Mouse (Mus musculus): ENCODE results near the gene Spata13. TPM values are rescaled to one million over a fixed set of nuclear protein-coding genes. Genes with fewer than 3 reads are reported as not detected.

Spata13 gene
- polyA plus RNA-seq, 1 experiment: 1.2 TPM

GRCm38 (mm10) chr14:60721938-60722337 lies 88.1 kb downstream of the Spata13 start:
- TF ChIP-seq CEBPB (IDR thresholded peaks at IDR 0.05; ENCODE audit: insufficient read depth, poor library complexity, severe bottlenecking): no peak
- no peak for TF ChIP-seq POLR2AphosphoS2 (IDR thresholded peaks at IDR 0.05; ENCODE audit: insufficient read length, low read depth)
- no peak for TF ChIP-seq MYOG (IDR thresholded peaks at IDR 0.05; ENCODE audit: control insufficient read depth in 1 of 3, insufficient read depth in 1 of 3, insufficient read length in 2 of 3, low read depth in 2 of 3)
- TF ChIP-seq POLR2A (IDR thresholded peaks at IDR 0.05; ENCODE audit: insufficient read length, low read depth): no peak
- TF ChIP-seq REST (IDR thresholded peaks at IDR 0.05; ENCODE audit: insufficient read depth, insufficient read length): no peak
- no peak for TF ChIP-seq SRF (IDR thresholded peaks at IDR 0.05; ENCODE audit: control insufficient read depth, insufficient read length, low read depth)
- no peak for TF ChIP-seq TCF3 (IDR thresholded peaks at IDR 0.05; ENCODE audit: insufficient read length, low read depth)
- TF ChIP-seq E2F4 (IDR thresholded peaks at IDR 0.05; ENCODE audit: insufficient read depth): no peak
- TF ChIP-seq MYOD1 (IDR thresholded peaks at IDR 0.05; ENCODE audit: control insufficient read depth in 1 of 3, insufficient read length in 2 of 3, low read depth in 2 of 3): no peak
- no peak for TF ChIP-seq TCF12 (IDR thresholded peaks at IDR 0.05; ENCODE audit: insufficient read depth, poor library complexity, severe bottlenecking)
- no peak for TF ChIP-seq USF1 (IDR thresholded peaks at IDR 0.05; ENCODE audit: low read depth)
- TF ChIP-seq MAX (IDR thresholded peaks at IDR 0.05; ENCODE audit: low read depth): no peak
- no peaks in the 10 kb centered on the region for H3K36me3 ChIP-seq (ENCODE audit: control insufficient read depth, insufficient read depth)
- H3K4me2 ChIP-seq (ENCODE audit: low read depth): no peak overlapping the region
- no peak overlapping the region for H3ac ChIP-seq (ENCODE audit: control insufficient read depth, insufficient read length)
- no peaks in the 10 kb centered on the region for H3K27me3 ChIP-seq (ENCODE audit: control insufficient read depth, insufficient read depth, insufficient read length)
- H3K4me3 ChIP-seq: no peak overlapping the region
- no peaks in the 10 kb centered on the region for H3K79me2 ChIP-seq (ENCODE audit: control insufficient read depth, insufficient read depth)

- no peaks in the 10 kb centered on the region for H3K79me2 ChIP-seq (ENCODE audit: control insufficient read depth, insufficient read depth)
- H3K36me3 ChIP-seq (ENCODE audit: control insufficient read depth, insufficient read depth): no peaks in the 10 kb centered on the region
- H3K4me3 ChIP-seq: no peak overlapping the region
- TF ChIP-seq POLR2A (IDR thresholded peaks at IDR 0.05; ENCODE audit: insufficient read length, low read depth) (no peak), TCF12 (IDR thresholded peaks at IDR 0.05; ENCODE audit: insufficient read depth, poor library complexity, severe bottlenecking) (no peak), MAX (IDR thresholded peaks at IDR 0.05; ENCODE audit: low read depth) (no peak), E2F4 (IDR thresholded peaks at IDR 0.05; ENCODE audit: insufficient read depth) (no peak), REST (IDR thresholded peaks at IDR 0.05; ENCODE audit: insufficient read depth, insufficient read length) (no peak), SRF (IDR thresholded peaks at IDR 0.05; ENCODE audit: control insufficient read depth, insufficient read length, low read depth) (no peak), POLR2AphosphoS2 (IDR thresholded peaks at IDR 0.05; ENCODE audit: insufficient read length, low read depth) (no peak), MYOG (IDR thresholded peaks at IDR 0.05; ENCODE audit: control insufficient read depth in 1 of 3, insufficient read depth in 1 of 3, insufficient read length in 2 of 3, low read depth in 2 of 3) (no peak)
- H3K4me2 ChIP-seq (ENCODE audit: low read depth): no peak overlapping the region
- H3ac ChIP-seq (ENCODE audit: control insufficient read depth, insufficient read length): no peak overlapping the region
- H3K27me3 ChIP-seq (ENCODE audit: control insufficient read depth, insufficient read depth, insufficient read length): no peaks in the 10 kb centered on the region
These were observed 92.3 kb downstream of the Spata13 start for GRCm38 (mm10) chr14:60726091-60726490.

GRCm38 (mm10) chr14:60727130-60727529 lies 93.3 kb downstream of the Spata13 start:
- Histone ChIP-seq H3K4me2 (ENCODE audit: low read depth) (no peak overlapping the region), H3K79me2 (ENCODE audit: control insufficient read depth, insufficient read depth) (no peaks in the 10 kb centered on the region)

GRCm38 (mm10) chr14:60732081-60732480 lies 98.3 kb downstream of the Spata13 start:
- H3K4me3 ChIP-seq: no peak overlapping the region
- no peaks in the 10 kb centered on the region for H3K79me2 ChIP-seq (ENCODE audit: control insufficient read depth, insufficient read depth)
- no peak for TF ChIP-seq POLR2A (IDR thresholded peaks at IDR 0.05; ENCODE audit: insufficient read length, low read depth)
- peak overlapping the region; percentile 85 for H3K4me2 ChIP-seq (ENCODE audit: low read depth)
- no peaks in the 10 kb centered on the region for H3K36me3 ChIP-seq (ENCODE audit: control insufficient read depth, insufficient read depth)
- H3ac ChIP-seq (ENCODE audit: control insufficient read depth, insufficient read length): no peak overlapping the region
- H3K27me3 ChIP-seq (ENCODE audit: control insufficient read depth, insufficient read depth, insufficient read length): no peaks in the 10 kb centered on the region

More at GRCm38 (mm10) chr14:60727130-60727529, 93.3 kb downstream of the Spata13 start:
- Histone ChIP-seq H3ac (ENCODE audit: control insufficient read depth, insufficient read length) (no peak overlapping the region), H3K27me3 (ENCODE audit: control insufficient read depth, insufficient read depth, insufficient read length) (no peaks in the 10 kb centered on the region), H3K36me3 (ENCODE audit: control insufficient read depth, insufficient read depth) (no peaks in the 10 kb centered on the region), H3K4me3 (no peak overlapping the region)
- TF ChIP-seq TCF3 (IDR thresholded peaks at IDR 0.05; ENCODE audit: insufficient read length, low read depth) (no peak), TCF12 (IDR thresholded peaks at IDR 0.05; ENCODE audit: insufficient read depth, poor library complexity, severe bottlenecking) (no peak), POLR2AphosphoS2 (IDR thresholded peaks at IDR 0.05; ENCODE audit: insufficient read length, low read depth) (no peak), USF1 (IDR thresholded peaks at IDR 0.05; ENCODE audit: low read depth) (peak; percentile 43), POLR2A (IDR thresholded peaks at IDR 0.05; ENCODE audit: insufficient read length, low read depth) (no peak), SRF (IDR thresholded peaks at IDR 0.05; ENCODE audit: control insufficient read depth, insufficient read length, low read depth) (no peak), CEBPB (IDR thresholded peaks at IDR 0.05; ENCODE audit: insufficient read depth, poor library complexity, severe bottlenecking) (no peak), E2F4 (IDR thresholded peaks at IDR 0.05; ENCODE audit: insufficient read depth) (no peak), MYOD1 (IDR thresholded peaks at IDR 0.05; ENCODE audit: control insufficient read depth in 1 of 3, insufficient read length in 2 of 3, low read depth in 2 of 3) (peak in 1 of 3 experiments; percentile 50), MAX (IDR thresholded peaks at IDR 0.05; ENCODE audit: low read depth) (no peak), REST (IDR thresholded peaks at IDR 0.05; ENCODE audit: insufficient read depth, insufficient read length) (no peak), MYOG (IDR thresholded peaks at IDR 0.05; ENCODE audit: control insufficient read depth in 1 of 3, insufficient read depth in 1 of 3, insufficient read length in 2 of 3, low read depth in 2 of 3) (peak in 1 of 3 experiments; percentile 21)

DNA sequence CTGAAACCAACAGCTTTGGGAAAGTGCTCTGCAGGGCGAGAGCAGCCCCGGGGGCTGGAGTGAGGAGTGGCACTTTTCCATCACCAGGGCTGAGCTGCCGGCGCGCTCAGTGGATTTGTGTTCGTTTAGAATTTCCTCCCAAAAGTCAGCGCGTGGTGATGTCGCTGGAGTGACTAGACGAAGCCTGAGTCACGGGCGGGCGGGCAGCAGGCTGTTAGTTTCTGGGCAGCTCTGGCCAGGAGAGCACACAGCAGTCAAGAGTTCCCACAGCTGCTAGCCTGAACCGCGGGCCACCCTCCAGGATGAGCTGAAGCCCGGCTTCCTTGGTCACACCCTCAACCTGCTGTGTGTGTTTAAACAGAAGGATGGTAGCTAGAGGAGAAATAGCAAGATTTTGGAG lies 99.0 kb downstream of the Spata13 start:
- peak overlapping the region; percentile 16 for H3K4me3 ChIP-seq
- peak overlapping the region; percentile 85 for H3K4me2 ChIP-seq (ENCODE audit: low read depth)
- TF ChIP-seq MAX (IDR thresholded peaks at IDR 0.05; ENCODE audit: low read depth) (no peak), POLR2A (IDR thresholded peaks at IDR 0.05; ENCODE audit: insufficient read length, low read depth) (peak; percentile 68), MYOG (IDR thresholded peaks at IDR 0.05; ENCODE audit: control insufficient read depth in 1 of 3, insufficient read depth in 1 of 3, insufficient read length in 2 of 3, low read depth in 2 of 3) (peak in 2 of 3 experiments; percentile 39 to 57), POLR2AphosphoS2 (IDR thresholded peaks at IDR 0.05; ENCODE audit: insufficient read length, low read depth) (peak; percentile 62), MYOD1 (IDR thresholded peaks at IDR 0.05; ENCODE audit: control insufficient read depth in 1 of 3, insufficient read length in 2 of 3, low read depth in 2 of 3) (peak in 2 of 3 experiments; percentile 24 to 67)
- no peak overlapping the region for H3ac ChIP-seq (ENCODE audit: control insufficient read depth, insufficient read length)
- no peaks in the 10 kb centered on the region for H3K79me2 ChIP-seq (ENCODE audit: control insufficient read depth, insufficient read depth)
- H3K27me3 ChIP-seq (ENCODE audit: control insufficient read depth, insufficient read depth, insufficient read length): no peaks in the 10 kb centered on the region
- no peaks in the 10 kb centered on the region for H3K36me3 ChIP-seq (ENCODE audit: control insufficient read depth, insufficient read depth)
